Mouse (Mus musculus) small intestine, adult 2 months (tissue): ENCODE results near the gene Vash1. TPM values are rescaled to one million over a fixed set of nuclear protein-coding genes. Genes with fewer than 3 reads are reported as not detected.

Experiments
- H3K27ac ChIP-seq: fragments of 200-500 bp; 2 replicates; pipeline ENCODE4 v1.5.1; 2012; ENCODE audit warnings: low read depth, low read length, control low read depth, inconsistent platforms; ENCODE audit not compliant: insufficient read depth
- H3K27me3 ChIP-seq: fragments of 200-500 bp; 2 replicates; pipeline ENCODE4 v1.6.1; 2012; ENCODE audit warnings: mild to moderate bottlenecking, moderate library complexity, low read length, inconsistent platforms; ENCODE audit not compliant: control insufficient read depth, insufficient read depth
- H3K36me3 ChIP-seq: fragments of 200-500 bp; 2 replicates; pipeline ENCODE4 v1.6.1; 2012; ENCODE audit warnings: mild to moderate bottlenecking, low read length, control low read depth, inconsistent platforms; ENCODE audit not compliant: control insufficient read depth, insufficient read depth
- H3K4me1 ChIP-seq: fragments of 200-500 bp; 2 replicates; pipeline ENCODE4 v1.6.1; 2012; ENCODE audit warnings: low read length, inconsistent platforms, mixed read lengths; ENCODE audit not compliant: control insufficient read depth, insufficient read depth, insufficient read length
- H3K4me3 ChIP-seq: fragments of 200-500 bp; 2 replicates; pipeline ENCODE4 v1.5.1; 2012; ENCODE audit warnings: low read depth, mild to moderate bottlenecking, control low read depth, inconsistent platforms, low read length, moderate library complexity
- CTCF ChIP-seq: fragments of 200-500 bp; IDR thresholded peaks from 2 replicates; pipeline ENCODE4 v1.5.1; 2012; ENCODE audit warnings: low read depth, mild to moderate bottlenecking, control low read depth, inconsistent platforms, low read length, moderate library complexity, mixed read lengths; ENCODE audit not compliant: insufficient replicate concordance, insufficient read length; ENCODE audit errors: extremely low read depth
- POLR2A ChIP-seq: fragments of 200-500 bp; IDR thresholded peaks from 2 replicates; pipeline ENCODE4 v1.6.1; 2012; ENCODE audit warnings: low read depth, mild to moderate bottlenecking, control low read depth, inconsistent platforms, low read length, moderate library complexity
- WGBS: fragments of 180-500 bp; shearing (Covaris S2); methylation state at CpG from one replicate; pipeline ENCODE4 v1.1.7; 2018; 5-methylcytosine and 5-hydroxymethylcytosine counted together
- polyA plus RNA-seq: library from polyadenylated mRNA; depleted of rRNA; stranded (reverse); fragments of >200 nt; gene quantifications from 2 replicates; pipeline ENCODE4 v1.2.3, GENCODE M21; 2012

Vash1 gene
- polyA plus RNA-seq, 1 experiment = 2.2 TPM

DNA sequence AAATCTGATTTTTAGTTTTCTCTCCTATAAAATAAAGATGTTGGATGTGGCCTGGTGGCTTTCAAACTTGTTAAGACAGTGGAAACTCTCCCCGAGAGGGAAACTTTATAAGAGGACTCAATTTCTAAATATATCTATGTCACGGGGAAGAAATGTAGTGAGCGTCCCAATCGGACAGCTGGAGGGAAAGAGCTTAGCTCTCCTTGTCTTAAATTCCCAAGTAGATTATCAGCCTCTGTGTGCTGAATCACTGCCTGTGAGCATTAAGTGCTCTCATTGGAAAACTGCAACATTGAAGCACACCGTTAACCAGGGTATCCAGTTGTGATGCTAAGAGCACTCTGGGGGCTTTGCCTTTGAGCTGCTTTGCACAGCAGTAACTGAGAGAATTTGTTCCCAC lies 30.8 kb upstream of the Vash1 start:
- no peak overlapping the region for H3K27ac ChIP-seq
- no peaks in the 10 kb centered on the region for H3K36me3 ChIP-seq
- TF ChIP-seq CTCF = no peak
- no peak for TF ChIP-seq POLR2A
- no peaks in the 10 kb centered on the region for H3K27me3 ChIP-seq
- H3K4me1 ChIP-seq = no peaks in the 10 kb centered on the region
- 78% methylated on average over 5 of the region's 5 CpGs for WGBS
- no peak overlapping the region for H3K4me3 ChIP-seq

DNA sequence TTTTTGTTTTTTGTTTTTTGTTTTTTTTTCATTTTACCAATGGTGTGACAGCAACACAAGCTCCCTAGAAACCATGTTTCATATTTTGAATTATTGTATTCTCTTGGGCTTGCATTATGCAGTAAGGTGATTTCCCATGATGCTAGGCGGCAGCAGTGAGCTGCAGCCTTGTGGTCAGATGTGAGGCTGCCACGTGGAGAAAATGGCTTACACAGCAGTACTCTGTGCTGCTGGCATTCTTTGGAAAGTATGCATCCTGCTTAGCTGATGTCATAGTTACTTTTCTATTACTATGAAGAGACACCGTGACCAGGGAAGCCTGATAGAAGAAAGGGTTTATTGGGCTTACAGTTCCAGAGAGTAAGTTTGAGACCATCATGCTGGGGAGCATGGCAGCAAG lies 30.0 kb upstream of the Vash1 start:
- 59% methylated on average over 3 of the region's 3 CpGs for WGBS
- no peaks in the 10 kb centered on the region for H3K36me3 ChIP-seq
- H3K27me3 ChIP-seq = no peaks in the 10 kb centered on the region
- H3K27ac ChIP-seq = no peak overlapping the region
- TF ChIP-seq POLR2A (no peak), CTCF (no peak)
- H3K4me3 ChIP-seq = no peak overlapping the region
- H3K4me1 ChIP-seq = no peaks in the 10 kb centered on the region

DNA sequence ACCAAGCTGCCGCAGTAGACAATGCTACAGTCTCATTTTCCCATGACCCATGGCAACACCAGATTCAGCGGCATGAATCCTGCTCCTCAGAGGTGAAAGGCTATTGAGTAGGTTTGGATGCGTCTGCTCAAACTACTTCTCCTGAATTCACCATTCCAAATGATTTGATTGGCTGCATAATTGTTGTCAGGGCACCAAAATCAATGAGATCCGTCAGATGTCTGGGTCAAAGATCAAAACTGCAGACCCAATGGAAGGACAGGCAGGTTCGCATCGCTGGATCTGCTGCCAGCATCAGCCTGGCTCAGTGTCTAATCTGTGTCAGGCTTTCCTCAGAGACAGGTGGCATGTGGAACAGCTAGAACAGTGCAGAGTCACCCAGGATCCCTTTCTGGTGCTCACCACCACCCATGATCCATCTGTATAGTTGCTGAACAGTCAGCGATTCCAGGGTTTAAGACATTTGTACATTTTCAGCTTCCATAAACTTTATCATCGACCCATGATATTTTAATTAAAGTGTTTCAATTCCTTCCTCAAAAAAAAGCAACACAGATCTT lies 27.1 kb upstream of the Vash1 start:
- WGBS = 84% methylated on average over 8 of the region's 8 CpGs
- no peak for TF ChIP-seq POLR2A
- TF ChIP-seq CTCF = no peak
- Histone ChIP-seq H3K4me3 (no peak overlapping the region), H3K4me1 (no peaks in the 10 kb centered on the region), H3K36me3 (no peaks in the 10 kb centered on the region), H3K27ac (no peak overlapping the region), H3K27me3 (no peaks in the 10 kb centered on the region)

DNA sequence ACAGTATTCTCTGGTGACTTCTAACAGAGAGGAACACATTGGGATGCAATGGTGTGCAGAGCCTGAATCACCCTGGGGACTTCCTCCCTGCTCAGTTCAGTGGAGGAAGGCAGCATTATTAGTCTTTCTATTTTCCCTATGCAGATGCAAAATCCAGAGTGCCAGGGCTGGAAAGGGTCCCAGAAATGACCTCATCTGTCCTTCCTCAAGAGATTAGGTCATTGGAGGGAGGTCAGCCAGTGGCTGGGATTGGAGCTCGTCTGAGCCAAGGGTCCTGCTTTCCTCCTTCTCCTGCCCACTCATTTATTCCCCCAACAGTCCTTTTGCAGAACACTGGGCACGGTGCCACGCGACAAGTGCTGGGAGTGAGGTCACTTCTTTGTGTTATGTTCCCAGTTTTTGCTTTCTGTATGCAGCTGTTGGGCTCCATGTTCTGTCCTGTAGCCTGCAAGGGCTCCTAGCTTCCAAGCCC lies 25.9 kb upstream of the Vash1 start:
- H3K27me3 ChIP-seq = no peaks in the 10 kb centered on the region
- no peaks in the 10 kb centered on the region for H3K36me3 ChIP-seq
- no peak for TF ChIP-seq CTCF
- no peak for TF ChIP-seq POLR2A
- 56% methylated on average over 4 of the region's 4 CpGs for WGBS
- no peak overlapping the region for H3K27ac ChIP-seq
- no peak overlapping the region for H3K4me3 ChIP-seq
- no peaks in the 10 kb centered on the region for H3K4me1 ChIP-seq

DNA sequence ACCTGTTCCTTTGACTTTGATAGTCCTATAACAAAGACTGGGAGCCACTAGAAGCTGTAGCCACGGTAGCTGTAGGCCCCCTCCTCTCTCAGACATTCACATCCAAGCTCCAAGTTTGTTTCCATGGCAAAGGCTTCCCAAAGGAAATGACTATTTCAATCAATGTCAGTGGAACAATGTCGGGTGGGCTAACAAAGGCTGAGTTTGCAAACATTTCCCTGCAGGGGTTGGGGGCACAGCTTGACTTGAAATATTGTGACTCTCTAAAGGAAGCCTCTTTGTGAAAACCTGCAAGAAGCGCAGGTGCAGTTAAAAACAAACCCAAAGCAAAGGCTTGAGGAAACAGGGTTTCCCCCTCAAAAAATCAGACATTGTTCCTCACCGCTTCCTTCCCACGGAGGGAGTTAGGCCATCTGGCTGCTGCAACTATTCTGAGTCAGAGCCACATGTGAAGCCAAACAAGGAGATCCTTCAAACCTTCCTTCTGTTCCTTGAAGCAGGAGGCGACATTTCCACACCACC lies 19.0 kb upstream of the Vash1 start:
- Histone ChIP-seq H3K27me3 (no peaks in the 10 kb centered on the region; the same call in 1 of the 2 replicates), H3K27ac (no peak overlapping the region), H3K4me3 (no peak overlapping the region), H3K4me1 (no peaks in the 10 kb centered on the region), H3K36me3 (no peaks in the 10 kb centered on the region)
- 31% methylated on average over 6 of the region's 6 CpGs for WGBS
- TF ChIP-seq CTCF = no peak
- no peak for TF ChIP-seq POLR2A

DNA sequence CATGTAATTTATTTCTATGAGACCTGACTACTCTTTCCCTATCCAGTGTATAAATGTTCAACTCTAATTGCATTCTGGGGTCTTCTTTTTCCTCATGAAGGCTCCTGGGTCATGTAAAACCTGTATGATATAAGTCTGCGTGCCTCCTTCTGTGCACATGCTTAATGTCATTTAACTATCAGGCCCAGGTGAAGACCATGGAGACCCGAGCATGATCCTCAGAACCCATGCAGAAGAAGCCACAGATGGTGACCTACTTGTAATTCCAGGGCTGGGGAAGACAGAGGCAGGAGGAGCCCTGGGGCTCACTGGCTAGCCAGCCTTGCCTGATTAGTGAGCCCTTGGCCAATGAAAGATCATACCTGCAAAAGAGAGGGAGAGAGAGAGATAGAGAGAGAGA lies 18.0 kb upstream of the Vash1 start:
- TF ChIP-seq POLR2A = no peak
- no peak for TF ChIP-seq CTCF
- Histone ChIP-seq H3K27ac (no peak overlapping the region), H3K4me1 (no peaks in the 10 kb centered on the region), H3K27me3 (no peaks in the 10 kb centered on the region; the same call in 1 of the 2 replicates), H3K4me3 (no peak overlapping the region), H3K36me3 (no peaks in the 10 kb centered on the region)
- WGBS = 61% methylated on average over 2 of the region's 2 CpGs

DNA sequence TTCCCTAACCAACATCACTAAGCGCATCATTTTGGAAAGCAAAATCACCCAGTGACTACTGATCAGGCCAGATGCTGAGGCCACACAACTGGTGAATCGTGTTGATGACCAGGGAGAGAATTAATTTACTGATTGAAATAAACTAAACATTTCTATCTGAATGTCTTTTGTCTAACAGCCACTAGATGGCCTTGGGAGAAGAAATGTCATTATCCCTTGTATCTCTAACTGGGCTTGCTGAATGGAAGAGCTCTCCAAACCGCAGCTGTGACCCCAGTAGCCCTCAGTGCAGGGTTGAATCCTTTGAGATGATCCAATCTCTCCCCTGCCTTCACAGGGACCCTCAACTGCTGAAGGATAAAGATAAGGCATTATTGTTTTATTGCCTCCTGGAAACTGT lies 12.8 kb upstream of the Vash1 start:
- no peak overlapping the region for H3K4me3 ChIP-seq
- H3K27me3 ChIP-seq = no peaks in the 10 kb centered on the region; the same call in 1 of the 2 replicates
- WGBS = 39% methylated on average over 3 of the region's 3 CpGs
- no peaks in the 10 kb centered on the region for H3K36me3 ChIP-seq
- TF ChIP-seq POLR2A = no peak
- peak; percentile 14; the same call in 1 of the 2 replicates for TF ChIP-seq CTCF
- H3K4me1 ChIP-seq = no peaks in the 10 kb centered on the region
- H3K27ac ChIP-seq = no peak overlapping the region
